Mouse (Mus musculus): ENCODE measurements around the gene Tbc1d1.

Tbc1d1 gene

GRCm38 (mm10) chr5:64240941-64241682, 85.0 kb downstream of the Tbc1d1 start:
- DNase-seq: no peak

- no peak for DNase-seq
Observed at GRCm38 (mm10) chr5:64241867-64242266, 85.8 kb downstream of the Tbc1d1 start.

- DNase-seq: no peak
Observed at GRCm38 (mm10) chr5:64242795-64243455, 86.8 kb downstream of the Tbc1d1 start.

- no peak for DNase-seq
Observed at GRCm38 (mm10) chr5:64243666-64244065, 87.6 kb downstream of the Tbc1d1 start.

- peak; percentile 63 for DNase-seq
Observed at GRCm38 (mm10) chr5:64244283-64244682, 88.2 kb downstream of the Tbc1d1 start.

- DNase-seq: no peak
Observed at GRCm38 (mm10) chr5:64244745-64245144, 88.6 kb downstream of the Tbc1d1 start.

- DNase-seq: no peak
Observed at GRCm38 (mm10) chr5:64251435-64251834, 95.3 kb downstream of the Tbc1d1 start.

- no peak for DNase-seq
Observed at GRCm38 (mm10) chr5:64254278-64254677, 98.2 kb downstream of the Tbc1d1 start.

GRCm38 (mm10) chr5:64254988-64255387, 98.9 kb downstream of the Tbc1d1 start:
- DNase-seq: no peak

GRCm38 (mm10) chr5:64263348-64263747, 107.2 kb downstream of the Tbc1d1 start:
- DNase-seq: no peak

GRCm38 (mm10) chr5:64263898-64264478, 107.9 kb downstream of the Tbc1d1 start:
- no peak for DNase-seq

- DNase-seq: peak; percentile 54
Observed at GRCm38 (mm10) chr5:64265145-64265544, 109.0 kb downstream of the Tbc1d1 start.

GRCm38 (mm10) chr5:64265906-64266305, 109.8 kb downstream of the Tbc1d1 start:
- no peak for DNase-seq

GRCm38 (mm10) chr5:64266534-64266933, 110.4 kb downstream of the Tbc1d1 start:
- no peak for DNase-seq

- DNase-seq: no peak
Observed at GRCm38 (mm10) chr5:64267279-64267678, 111.2 kb downstream of the Tbc1d1 start.

- no peak for DNase-seq
Observed at GRCm38 (mm10) chr5:64269669-64270068, 113.6 kb downstream of the Tbc1d1 start.

GRCm38 (mm10) chr5:64273517-64273916, 117.4 kb downstream of the Tbc1d1 start:
- no peak for DNase-seq

GRCm38 (mm10) chr5:64274296-64274695, 118.2 kb downstream of the Tbc1d1 start:
- DNase-seq: no peak

- peak; percentile 80 for DNase-seq
Observed at GRCm38 (mm10) chr5:64274738-64275451, 118.8 kb downstream of the Tbc1d1 start.

GRCm38 (mm10) chr5:64277646-64278191, 121.6 kb downstream of the Tbc1d1 start:
- DNase-seq: no peak

- DNase-seq: no peak
Observed at GRCm38 (mm10) chr5:64279668-64280067, 123.6 kb downstream of the Tbc1d1 start.

GRCm38 (mm10) chr5:64280191-64280590, 124.1 kb downstream of the Tbc1d1 start:
- no peak for DNase-seq

GRCm38 (mm10) chr5:64280613-64281012, 124.5 kb downstream of the Tbc1d1 start:
- no peak for DNase-seq
